Mouse (Mus musculus) brain, embryonic 18.5 days (tissue): ENCODE data around the gene Lrmp.

ENCODE experiments used
- DNase-seq: peaks from one replicate; pipeline ENCODE4 v3.0.0-alpha.2; 2012; ENCODE audit warnings: low read depth, low spot score

Gene Lrmp

GRCm38 (mm10) chr6:145202432-145203125 lies 87.1 kb downstream of the Lrmp start:
- DNase-seq, result no peak

DNA sequence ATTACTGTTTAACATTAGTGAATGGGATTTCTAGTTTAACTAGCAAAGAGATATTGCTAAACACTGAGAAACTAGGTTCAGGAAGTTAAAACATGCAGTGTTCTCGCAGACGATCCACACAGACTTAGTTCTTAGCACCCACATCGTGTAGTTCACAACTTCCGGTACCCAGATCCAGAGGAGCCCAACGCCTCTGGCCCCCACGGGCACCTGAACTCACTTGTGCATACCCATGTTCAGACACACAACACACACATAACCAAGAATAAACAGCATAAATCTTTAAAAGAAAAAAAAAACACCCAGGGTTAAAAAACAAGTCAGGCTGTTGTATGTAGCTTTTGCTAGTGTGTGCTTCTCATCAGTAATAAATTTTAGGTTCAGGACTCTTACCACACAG lies 89.0 kb downstream of the Lrmp start:
- no peak for DNase-seq

GRCm38 (mm10) chr6:145205142-145205541 lies 89.7 kb downstream of the Lrmp start:
- DNase-seq, result no peak

- DNase-seq, result peak; percentile 8
Observed at GRCm38 (mm10) chr6:145210056-145210680, 94.7 kb downstream of the Lrmp start.

DNA sequence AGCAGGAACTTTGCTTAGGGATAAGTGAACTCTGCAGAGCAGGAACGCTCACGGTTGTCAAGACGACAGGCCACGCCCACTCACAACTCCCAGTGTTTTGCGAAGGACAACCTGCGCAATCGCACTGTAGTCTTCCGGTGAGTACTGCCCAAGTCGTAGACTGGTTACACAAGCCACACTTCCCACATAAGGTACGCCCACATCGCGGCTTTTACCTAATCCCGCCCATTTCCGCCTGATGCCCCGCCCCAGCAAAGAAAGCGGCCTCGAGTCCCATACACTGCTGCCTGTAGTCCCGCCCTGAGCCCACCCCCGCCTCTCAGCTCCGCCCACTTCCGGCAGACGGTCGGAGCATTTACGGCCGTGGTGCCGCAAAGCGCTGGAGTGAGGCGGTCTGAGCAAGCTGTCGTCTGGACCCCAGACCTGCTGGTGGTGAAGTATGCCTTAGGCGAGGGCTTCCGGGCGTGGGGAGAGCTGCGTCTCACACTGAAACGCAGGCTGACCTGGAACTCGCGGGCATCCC lies 95.4 kb downstream of the Lrmp start, which contains the start of the genes Casc1 and Etfrf1:
Gene Casc1, minus strand, starts transcription at position 190 of the 523 bp plus-strand sequence.
Gene Etfrf1, plus strand, starts transcription at position 319 of the 523 bp plus-strand sequence.
- peak; percentile 99 for DNase-seq

DNA sequence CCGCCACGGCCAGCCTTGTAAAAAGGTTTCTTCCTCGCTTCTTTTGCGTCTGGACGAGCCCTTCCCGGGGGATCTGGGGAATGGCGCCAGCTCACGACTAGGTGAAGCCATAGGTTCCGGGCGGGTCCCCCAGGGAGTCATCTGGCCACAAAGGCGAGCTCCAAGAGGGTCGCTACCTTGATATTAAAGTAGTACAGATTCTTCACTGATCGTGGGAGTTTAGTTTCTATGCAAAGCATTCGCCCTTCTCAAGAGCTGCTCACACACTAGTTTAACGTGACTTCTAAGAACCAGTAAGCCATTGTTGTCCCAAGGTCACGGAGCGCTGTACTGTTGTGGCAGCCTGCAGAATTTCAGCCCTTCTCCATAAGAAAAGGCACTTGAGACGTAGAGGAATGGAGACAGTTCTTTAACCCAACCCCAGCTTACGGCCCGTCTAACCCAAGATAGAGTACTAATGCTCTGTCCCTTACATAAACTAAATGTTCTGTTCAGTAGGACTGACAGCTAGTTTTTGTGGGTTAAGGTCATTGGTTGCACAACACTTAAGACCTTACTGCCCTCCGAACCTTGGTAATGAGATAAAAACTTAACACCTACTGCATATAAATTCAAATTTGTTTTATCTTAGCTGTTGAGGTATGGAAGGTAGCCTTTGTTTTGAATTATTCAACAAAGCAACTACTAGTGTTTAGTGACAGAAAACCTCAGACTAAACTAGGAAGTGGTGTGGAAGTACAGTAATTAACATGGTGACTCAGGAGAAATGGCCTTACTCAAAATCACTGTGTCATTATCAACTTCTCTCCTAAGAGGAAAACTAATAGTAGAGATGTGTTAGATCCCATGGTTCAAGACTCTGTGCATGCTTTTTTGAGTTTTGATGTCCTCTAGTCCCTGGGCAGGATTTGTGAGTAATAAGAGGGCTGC lies 96.2 kb downstream of the Lrmp start:
- DNase-seq, result peak; percentile 8

GRCm38 (mm10) chr6:145213916-145214315 lies 98.5 kb downstream of the Lrmp start:
- no peak for DNase-seq

DNA sequence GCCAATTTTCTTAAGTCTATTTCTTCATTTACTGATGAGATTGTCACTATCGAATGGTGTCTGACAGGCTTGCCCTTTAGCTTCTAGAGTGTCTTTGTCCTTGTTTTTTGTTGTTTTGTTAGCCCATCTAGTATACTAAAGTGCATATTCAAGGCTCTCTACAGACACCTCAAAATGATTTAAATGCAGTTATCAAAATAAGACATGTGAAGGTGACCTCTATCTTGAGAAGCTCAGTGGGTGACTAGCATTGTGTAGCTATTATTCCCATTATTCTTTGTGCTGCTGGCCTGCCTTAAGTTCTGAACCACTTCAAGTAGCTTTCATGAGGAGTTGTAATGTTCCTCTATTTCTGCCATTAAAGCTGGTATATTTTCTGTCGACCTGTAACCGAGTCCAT lies 100.4 kb downstream of the Lrmp start:
- DNase-seq, result no peak

GRCm38 (mm10) chr6:145224246-145224645 lies 108.8 kb downstream of the Lrmp start:
- DNase-seq, result no peak
